Mouse (Mus musculus): ENCODE results near the gene Trpc7. TPM values are rescaled to one million over a fixed set of nuclear protein-coding genes. Genes with fewer than 3 reads are reported as not detected.

Trpc7 gene
- polyA plus RNA-seq, 1 experiment from 2014 or later = 0.29 TPM

- Histone ChIP-seq H3K9me3 (replicated peaks) (no peaks in the 10 kb centered on the region), H3K27me3 (no peaks in the 10 kb centered on the region), H3K9ac (no peak overlapping the region), H3K27ac (no peak overlapping the region), H3K36me3 (peaks cover 57% of the 10 kb centered on the region), H3K4me1 (no peaks in the 10 kb centered on the region), H3K4me3 (replicated peaks) (no peak overlapping the region), H3K4me2 (no peak overlapping the region)
- ATAC-seq (replicated peaks; ENCODE audit: low FRiP score) = no peak
- WGBS = 87% methylated on average over 7 of the region's 7 CpGs
Measured at GRCm38 (mm10) chr13:56741691-56742090, 154.1 kb downstream of the Trpc7 start.

- no peak for ATAC-seq (replicated peaks; ENCODE audit: low FRiP score)
- Histone ChIP-seq H3K4me2 (no peak overlapping the region), H3K27ac (no peak overlapping the region), H3K36me3 (peaks cover 68% of the 10 kb centered on the region), H3K9ac (no peak overlapping the region), H3K4me1 (no peaks in the 10 kb centered on the region), H3K27me3 (no peaks in the 10 kb centered on the region), H3K9me3 (replicated peaks) (no peaks in the 10 kb centered on the region), H3K4me3 (replicated peaks) (no peak overlapping the region)
- 86% methylated on average over 6 of the region's 6 CpGs for whole genome bisulfite sequencing
Measured at GRCm38 (mm10) chr13:56740496-56740895, 155.3 kb downstream of the Trpc7 start.

- Histone ChIP-seq H3K9me3 (replicated peaks) (no peaks in the 10 kb centered on the region), H3K27me3 (no peaks in the 10 kb centered on the region), H3K4me1 (no peaks in the 10 kb centered on the region), H3K4me2 (no peak overlapping the region), H3K36me3 (peaks cover 76% of the 10 kb centered on the region), H3K9ac (no peak overlapping the region), H3K27ac (no peak overlapping the region), H3K4me3 (replicated peaks) (no peak overlapping the region)
- no peak for ATAC-seq (replicated peaks; ENCODE audit: low FRiP score)
- 90% methylated on average over 5 of the region's 5 CpGs for WGBS
Measured at GRCm38 (mm10) chr13:56739556-56739955, 156.2 kb downstream of the Trpc7 start.

- Histone ChIP-seq H3K4me3 (replicated peaks) (no peak overlapping the region), H3K27me3 (no peaks in the 10 kb centered on the region), H3K9me3 (replicated peaks) (no peaks in the 10 kb centered on the region), H3K36me3 (peaks cover 95% of the 10 kb centered on the region), H3K27ac (no peak overlapping the region), H3K4me2 (no peak overlapping the region), H3K4me1 (no peaks in the 10 kb centered on the region), H3K9ac (no peak overlapping the region)
- WGBS = 46% methylated on average over 6 of the region's 6 CpGs
- ATAC-seq (replicated peaks; ENCODE audit: low FRiP score) = no peak
Measured at GRCm38 (mm10) chr13:56735212-56735875, 160.4 kb downstream of the Trpc7 start.

GRCm38 (mm10) chr13:56734617-56735016 lies 161.2 kb downstream of the Trpc7 start:
- no peak overlapping the region for H3K9ac ChIP-seq
- peaks cover 95% of the 10 kb centered on the region for H3K36me3 ChIP-seq
- H3K27me3 ChIP-seq = no peaks in the 10 kb centered on the region
- WGBS = 82% methylated on average over 4 of the region's 4 CpGs
- no peaks in the 10 kb centered on the region for H3K9me3 ChIP-seq (replicated peaks)
- ATAC-seq (replicated peaks; ENCODE audit: low FRiP score) = no peak
- H3K4me3 ChIP-seq (replicated peaks) = no peak overlapping the region
- no peak overlapping the region for H3K27ac ChIP-seq
- no peak overlapping the region for H3K4me2 ChIP-seq
- no peaks in the 10 kb centered on the region for H3K4me1 ChIP-seq

- Histone ChIP-seq H3K9ac (no peak overlapping the region), H3K36me3 (peaks cover 96% of the 10 kb centered on the region), H3K4me2 (no peak overlapping the region), H3K27me3 (no peaks in the 10 kb centered on the region), H3K4me3 (replicated peaks) (no peak overlapping the region), H3K4me1 (peaks cover 18% of the 10 kb centered on the region), H3K9me3 (replicated peaks) (no peaks in the 10 kb centered on the region), H3K27ac (no peak overlapping the region)
- 91% methylated on average over 7 of the region's 7 CpGs for WGBS
- no peak for ATAC-seq (replicated peaks; ENCODE audit: low FRiP score)
Measured at GRCm38 (mm10) chr13:56729046-56729445, 166.7 kb downstream of the Trpc7 start.

GRCm38 (mm10) chr13:56726551-56726950 lies 169.2 kb downstream of the Trpc7 start:
- H3K27me3 ChIP-seq = no peaks in the 10 kb centered on the region
- no peak overlapping the region for H3K9ac ChIP-seq
- 86% methylated on average over 4 of the region's 4 CpGs for WGBS
- no peak overlapping the region for H3K4me3 ChIP-seq (replicated peaks)
- no peaks in the 10 kb centered on the region for H3K9me3 ChIP-seq (replicated peaks)
- H3K27ac ChIP-seq = no peak overlapping the region
- H3K36me3 ChIP-seq = peaks cover 87% of the 10 kb centered on the region
- peaks cover 24% of the 10 kb centered on the region for H3K4me1 ChIP-seq
- H3K4me2 ChIP-seq = no peak overlapping the region
- no peak for ATAC-seq (replicated peaks; ENCODE audit: low FRiP score)

Other genes with a start within 250 kb of the Trpc7 start
- gene Smad5, start 193.0 kb downstream of the Trpc7 start, polyA plus RNA-seq (2015; fragmentation: Nextera tagmentation; extraction: Ambion mirVana) = 33.3 and 34.6 TPM in 2 replicates
- gene Gm45623, start 142.2 kb downstream of the Trpc7 start, polyA plus RNA-seq (2015; fragmentation: Nextera tagmentation; extraction: Ambion mirVana) = not detected in 2 replicates